Mouse (Mus musculus) frontal cortex, postnatal 25 days (tissue): ENCODE results near the gene Cnn3.

Experiments used
- DNase-seq, 2 experiments: peaks; one replicate each; pipeline ENCODE4 v3.0.0; 2022; ENCODE audit warnings: low spot score in 2 of 2

Cnn3 gene

GRCm38 (mm10) chr3:121490941-121491340, 64.6 kb downstream of the Cnn3 start:
- no peak for DNase-seq

- no peak for DNase-seq
Measured at GRCm38 (mm10) chr3:121492026-121492425, 65.7 kb downstream of the Cnn3 start.

GRCm38 (mm10) chr3:121493997-121494421, 67.7 kb downstream of the Cnn3 start:
- no peak for DNase-seq

GRCm38 (mm10) chr3:121500225-121500624, 73.9 kb downstream of the Cnn3 start:
- DNase-seq, result peak; percentile 37 to 48

GRCm38 (mm10) chr3:121500734-121501133, 74.4 kb downstream of the Cnn3 start:
- no peak for DNase-seq

- DNase-seq, result no peak
Measured at GRCm38 (mm10) chr3:121504927-121505487, 78.7 kb downstream of the Cnn3 start.

- DNase-seq, result no peak
Measured at GRCm38 (mm10) chr3:121506175-121506574, 79.9 kb downstream of the Cnn3 start.

- DNase-seq, result no peak
Measured at GRCm38 (mm10) chr3:121506756-121507155, 80.5 kb downstream of the Cnn3 start.

GRCm38 (mm10) chr3:121507678-121508077, 81.4 kb downstream of the Cnn3 start:
- DNase-seq, result no peak
